Mouse (Mus musculus) G1E (cell line): ENCODE results near the gene Lrrc4b. TPM values are rescaled to one million over a fixed set of nuclear protein-coding genes. Genes with fewer than 3 reads are reported as not detected.

Source experiments
- ATAC-seq: 2 replicates; pipeline ENCODE4 v1.8.0; 2016; ENCODE audit warnings: mild to moderate bottlenecking; ENCODE audit not compliant: insufficient number of reproducible peaks, poor library complexity, low FRiP score, severe bottlenecking; ENCODE audit errors: extremely low read depth
- DNase-seq: peaks from one replicate; pipeline ENCODE4 v3.0.0; 2012; ENCODE audit warnings: low spot score
- H3K27me3 ChIP-seq: 2 replicates; pipeline ENCODE4 v1.6.1; 2012; ENCODE audit warnings: mild to moderate bottlenecking, low read length, inconsistent platforms; ENCODE audit not compliant: insufficient read depth
- H3K36me3 ChIP-seq: replicated peaks from 2 replicates; pipeline ENCODE3; 2012; ENCODE audit warnings: mild to moderate bottlenecking, inconsistent platforms
- H3K4me1 ChIP-seq: 2 replicates; pipeline ENCODE4 v1.6.1; 2012; ENCODE audit warnings: low read depth, low read length, inconsistent platforms, mixed read lengths; ENCODE audit not compliant: insufficient read depth
- H3K4me3 ChIP-seq: 2 replicates; pipeline ENCODE4 v1.5.1; 2012; ENCODE audit warnings: low read depth, mild to moderate bottlenecking, inconsistent platforms, low read length, moderate library complexity, mixed read lengths
- H3K9me3 ChIP-seq: replicated peaks from 2 replicates; pipeline ENCODE4 v1.6.1; 2012; ENCODE audit warnings: inconsistent platforms
- CTCF ChIP-seq: IDR thresholded peaks from 2 replicates; pipeline ENCODE4 v1.5.1; 2012; ENCODE audit warnings: low read depth, low read length, inconsistent platforms, mixed read lengths
- GATA1 ChIP-seq: IDR thresholded peaks from 2 replicates; pipeline ENCODE4 v1.6.1; 2012; ENCODE audit warnings: borderline replicate concordance, low read length, inconsistent platforms, mixed read lengths
- GATA2 ChIP-seq: IDR thresholded peaks from 2 replicates; pipeline ENCODE4 v1.6.1; 2012; ENCODE audit warnings: low read depth, low read length, inconsistent platforms, borderline replicate concordance
- POLR2AphosphoS5 ChIP-seq: IDR thresholded peaks from 2 replicates; pipeline ENCODE4 v1.6.1; 2012; ENCODE audit warnings: low read depth, low read length, inconsistent platforms; ENCODE audit not compliant: insufficient replicate concordance
- TAL1 ChIP-seq: conservative IDR thresholded peaks from 2 replicates; pipeline ENCODE4 v1.6.1; 2012; ENCODE audit warnings: low read depth, low read length, inconsistent platforms, mixed read lengths
- polyA plus RNA-seq: library from polyadenylated mRNA; stranded (reverse); fragments of >175 nt; gene quantifications from 2 replicates; pipeline ENCODE4 v1.2.3, GENCODE M21; 2012
- total RNA-seq, 2 experiments: library from RNA; stranded (forward) in 1 of 2; stranded (reverse) in 1 of 2; fragments of 200-1000 nt in 1 of 2; fragments of >200 nt in 1 of 2; fragmentation: Nextera tagmentation in 1 of 2; gene quantifications; 2 replicates each; pipeline ENCODE4 v1.2.3; 2014 to 2017

Gene Lrrc4b
- total and polyA plus RNA-seq, 3 experiments: 0.05 TPM; not detected in 2

DNA sequence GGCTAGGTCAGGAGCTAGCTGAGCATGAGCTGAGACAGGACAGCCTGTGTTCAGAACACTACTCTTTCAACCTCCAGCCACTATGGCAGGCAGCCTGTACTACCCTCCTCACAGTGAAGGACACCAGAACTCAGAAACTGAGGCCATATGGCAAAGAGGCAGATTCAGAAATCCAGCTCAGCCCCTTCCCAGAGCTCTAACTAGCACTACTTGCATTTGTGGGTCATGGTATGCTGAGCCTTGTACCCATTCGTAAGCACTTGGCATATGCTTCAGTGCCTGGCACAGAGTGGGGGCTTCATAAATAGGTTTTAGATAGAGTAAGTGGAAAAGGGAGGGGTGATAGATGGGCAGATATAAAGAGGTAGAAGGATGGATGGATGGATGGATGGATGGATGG, 11.7 kb downstream of the Lrrc4b start:
- Histone ChIP-seq H3K36me3 (no peaks in the 10 kb centered on the region), H3K4me1 (no peaks in the 10 kb centered on the region; the same call in 1 of the 2 replicates), H3K9me3 (no peaks in the 10 kb centered on the region), H3K4me3 (no peak overlapping the region), H3K27me3 (peaks cover 48% of the 10 kb centered on the region)
- TF ChIP-seq GATA2 (no peak), GATA1 (no peak), POLR2AphosphoS5 (no peak)
- ATAC-seq (no peak), DNase-seq (no peak)

DNA sequence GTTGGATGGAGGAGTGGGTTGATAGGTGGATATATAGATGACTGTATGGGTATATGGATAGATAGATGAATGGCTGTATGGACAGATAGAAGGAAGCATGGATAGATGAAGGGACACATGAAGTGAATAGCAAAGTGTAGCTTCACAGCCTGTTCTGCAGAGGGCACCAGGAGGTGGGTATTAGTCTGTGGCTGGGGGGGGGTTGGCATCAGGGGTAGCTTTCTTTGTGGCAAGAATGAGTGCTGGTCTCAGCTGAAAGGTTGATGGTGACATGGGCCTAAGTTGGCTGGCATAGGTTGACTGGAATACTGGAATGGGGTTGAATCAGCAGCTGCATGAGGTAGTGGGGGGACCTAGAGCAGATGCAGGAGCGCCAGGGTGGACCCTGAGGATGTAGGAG, 12.4 kb downstream of the Lrrc4b start:
- Histone ChIP-seq H3K4me3 (no peak overlapping the region), H3K27me3 (peaks cover 46% of the 10 kb centered on the region), H3K4me1 (no peaks in the 10 kb centered on the region; the same call in 1 of the 2 replicates), H3K36me3 (no peaks in the 10 kb centered on the region), H3K9me3 (no peaks in the 10 kb centered on the region)
- DNase-seq: no peak
- ATAC-seq: no peak
- TF ChIP-seq CTCF (no peak), POLR2AphosphoS5 (no peak)

DNA sequence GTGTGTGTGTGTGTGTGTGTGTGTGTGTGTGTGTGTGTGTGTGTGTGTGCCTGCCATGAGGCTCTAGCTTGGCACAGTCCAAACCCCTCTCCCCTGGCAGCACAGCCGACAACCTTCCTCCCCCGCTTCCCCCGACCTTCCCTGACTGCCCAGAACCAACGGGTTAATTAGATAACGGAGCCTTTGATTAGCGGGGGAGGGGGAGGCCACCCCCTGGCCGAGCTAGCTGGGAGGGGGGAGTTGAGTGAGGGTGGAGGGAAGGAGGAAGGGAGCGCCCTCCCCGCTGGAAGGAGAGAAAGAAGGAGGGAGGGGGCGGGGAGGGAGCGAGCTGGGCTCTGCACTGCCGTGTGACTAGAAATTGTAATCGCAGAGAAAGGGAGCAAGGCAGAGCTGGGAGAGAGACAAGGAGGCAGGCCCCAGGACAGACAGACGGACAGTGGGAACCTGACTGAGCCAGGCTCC, 12.9 kb downstream of the Lrrc4b start:
- DNase-seq: no peak

DNA sequence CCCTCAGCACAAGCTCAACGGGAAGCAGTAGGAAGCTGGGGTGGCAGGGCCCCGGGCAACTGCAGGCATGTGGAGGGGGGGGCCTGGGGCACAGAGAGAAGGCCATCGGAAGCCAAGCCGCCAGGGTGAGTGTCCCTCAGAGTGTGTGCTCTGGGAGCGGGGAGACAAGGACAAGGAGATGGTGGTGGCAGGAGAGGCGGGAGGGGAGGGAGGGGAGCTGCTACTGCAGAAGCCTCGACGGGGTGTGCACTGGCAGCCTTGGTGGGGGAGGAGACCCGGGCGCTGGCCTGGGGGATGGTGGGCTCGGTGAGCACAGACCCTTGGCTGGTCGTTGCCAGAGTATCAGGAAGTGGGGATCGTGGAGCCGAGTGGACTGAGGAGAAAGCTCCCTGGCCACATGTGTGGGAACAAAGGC, 13.6 kb downstream of the Lrrc4b start:
- no peaks in the 10 kb centered on the region; the same call in 1 of the 2 replicates for H3K4me1 ChIP-seq
- no peak for ATAC-seq
- TF ChIP-seq GATA2: no peak
- TF ChIP-seq TAL1: no peak
- TF ChIP-seq GATA1: no peak
- no peak for TF ChIP-seq CTCF
- no peak for TF ChIP-seq POLR2AphosphoS5
- no peak overlapping the region for H3K4me3 ChIP-seq
- H3K36me3 ChIP-seq: no peaks in the 10 kb centered on the region
- DNase-seq: no peak
- no peaks in the 10 kb centered on the region for H3K9me3 ChIP-seq
- H3K27me3 ChIP-seq: peaks cover 44% of the 10 kb centered on the region

More for the DNA sequence above, 12.9 kb downstream of the Lrrc4b start:
- no peaks in the 10 kb centered on the region; the same call in 1 of the 2 replicates for H3K4me1 ChIP-seq
- TF ChIP-seq TAL1 (no peak), GATA1 (no peak), POLR2AphosphoS5 (no peak)
- H3K9me3 ChIP-seq: no peaks in the 10 kb centered on the region
- peaks cover 44% of the 10 kb centered on the region for H3K27me3 ChIP-seq
- H3K4me3 ChIP-seq: no peak overlapping the region
- ATAC-seq: no peak
- no peaks in the 10 kb centered on the region for H3K36me3 ChIP-seq

DNA sequence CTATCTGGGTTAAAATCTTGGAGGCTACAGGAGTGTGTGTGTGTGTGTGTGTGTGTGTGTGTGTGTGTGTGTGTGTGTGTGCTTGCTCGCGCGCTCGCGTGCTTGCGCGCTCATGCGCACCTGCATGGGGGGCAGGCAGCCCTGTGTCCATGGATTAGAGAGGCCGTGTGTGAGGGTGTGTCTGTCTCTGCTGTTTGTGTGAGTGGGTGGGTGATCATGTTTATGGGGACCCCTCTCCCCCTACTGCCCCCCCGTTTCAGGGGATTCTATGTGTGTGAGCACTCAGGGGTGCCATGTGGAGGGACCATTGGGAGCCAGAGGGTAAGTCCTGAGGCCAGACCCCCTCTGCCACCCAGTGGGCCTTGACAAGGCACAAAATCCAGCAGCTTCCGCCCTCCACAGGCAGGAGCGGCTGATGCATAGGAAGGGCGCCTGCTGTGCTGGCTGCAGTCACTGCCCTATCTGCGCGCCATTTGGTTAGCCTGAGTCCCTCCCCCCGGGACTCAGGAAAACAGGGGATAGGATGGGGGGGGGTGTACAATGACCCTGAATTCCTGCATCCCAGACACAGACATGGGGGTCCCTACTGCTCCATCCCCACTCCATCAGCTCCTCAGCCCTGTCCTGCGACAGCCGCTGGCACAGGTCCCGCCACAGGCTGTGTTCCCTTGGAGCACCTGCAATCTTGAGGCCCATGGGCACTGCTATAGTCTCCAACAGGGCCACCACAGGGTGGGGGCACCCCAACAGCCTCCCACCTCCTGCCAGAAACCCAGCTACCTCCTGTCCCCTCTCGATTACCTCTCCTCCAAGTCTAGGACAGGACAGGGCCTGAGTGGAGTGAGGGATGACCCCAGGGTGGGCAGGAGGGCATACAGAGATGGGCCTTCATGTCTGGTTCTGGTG, 14.7 kb downstream of the Lrrc4b start:
- TF ChIP-seq TAL1 (no peak), GATA1 (no peak), CTCF (no peak), GATA2 (no peak), POLR2AphosphoS5 (no peak)
- no peaks in the 10 kb centered on the region; the same call in 1 of the 2 replicates for H3K4me1 ChIP-seq
- no peaks in the 10 kb centered on the region for H3K36me3 ChIP-seq
- no peaks in the 10 kb centered on the region for H3K9me3 ChIP-seq
- H3K4me3 ChIP-seq: no peak overlapping the region
- peaks cover 45% of the 10 kb centered on the region for H3K27me3 ChIP-seq
- no peak for DNase-seq
- ATAC-seq: no peak

DNA sequence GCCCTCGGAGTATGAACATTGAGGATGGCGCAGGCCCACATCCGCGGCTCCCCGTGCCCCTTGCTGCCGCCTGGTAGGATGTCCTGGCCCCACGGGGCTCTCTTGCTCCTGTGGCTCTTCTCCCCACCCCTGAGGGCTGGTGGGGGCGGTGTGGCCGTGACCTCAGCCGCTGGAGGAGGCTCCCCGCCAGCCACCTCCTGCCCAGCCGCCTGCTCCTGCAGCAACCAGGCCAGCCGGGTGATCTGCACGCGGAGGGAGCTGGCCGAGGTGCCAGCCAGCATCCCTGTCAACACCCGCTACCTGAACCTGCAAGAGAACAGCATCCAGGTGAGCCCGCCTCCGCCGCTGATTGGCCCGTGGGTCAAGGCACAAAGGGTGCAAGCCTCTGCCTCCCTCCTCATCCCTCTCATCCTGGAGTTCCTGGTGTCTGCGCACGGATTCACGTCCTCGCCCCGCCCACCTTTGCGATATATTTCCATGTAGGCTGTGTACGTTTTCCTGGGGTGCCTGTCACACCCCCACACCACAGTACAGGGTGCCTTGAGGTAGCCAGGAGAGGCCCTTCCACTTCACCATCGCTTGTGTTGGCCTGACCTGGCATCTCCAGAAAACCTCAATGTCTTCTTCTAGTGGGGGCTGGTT, 16.2 kb downstream of the Lrrc4b start:
- Histone ChIP-seq H3K36me3 (no peaks in the 10 kb centered on the region), H3K9me3 (no peaks in the 10 kb centered on the region), H3K4me1 (no peaks in the 10 kb centered on the region; the same call in 1 of the 2 replicates), H3K27me3 (peaks cover 43% of the 10 kb centered on the region), H3K4me3 (no peak overlapping the region)
- no peak for ATAC-seq
- no peak for DNase-seq
- no peak for TF ChIP-seq POLR2AphosphoS5
- TF ChIP-seq GATA1: no peak
- TF ChIP-seq CTCF: no peak
- no peak for TF ChIP-seq GATA2
- no peak for TF ChIP-seq TAL1
